Mouse (Mus musculus) MEL (cell line): ENCODE results near the gene Sass6.

Experiments used
- BHLHE40 ChIP-seq: IDR thresholded peaks from 2 replicates; pipeline ENCODE4 v1.6.1; 2012; ENCODE audit warnings: low read depth, mild to moderate bottlenecking, inconsistent platforms, low read length, improper control_type of control experiment, borderline replicate concordance
- CHD2 ChIP-seq: IDR thresholded peaks from 2 replicates; pipeline ENCODE4 v1.6.1; 2011; ENCODE audit warnings: low read length, improper control_type of control experiment
- CTCF ChIP-seq, 3 experiments: IDR thresholded peaks in 2 of 3; conservative IDR thresholded peaks in 1 of 3; 2 replicates each; pipeline ENCODE4 v1.5.1; 2011 to 2012; ENCODE audit warnings: low read length in 3 of 3, low read depth in 2 of 3, mild to moderate bottlenecking in 2 of 3, improper control_type of control experiment in 1 of 3, inconsistent platforms in 1 of 3, mixed read lengths in 1 of 3, moderate library complexity in 1 of 3; ENCODE audit not compliant: control insufficient read depth in 1 of 3, insufficient read depth in 1 of 3, poor library complexity in 1 of 3, severe bottlenecking in 1 of 3
- EP300 ChIP-seq, 2 experiments: IDR thresholded peaks; 2 replicates each; pipeline ENCODE4 v1.6.1; 2011; ENCODE audit warnings: improper control_type of control experiment in 2 of 2, low read length in 2 of 2, low read depth in 1 of 2, mild to moderate bottlenecking in 1 of 2
- ETS1 ChIP-seq: IDR thresholded peaks from 2 replicates; pipeline ENCODE4 v1.6.1; 2012; ENCODE audit warnings: low read depth, mild to moderate bottlenecking, inconsistent platforms, low read length, improper control_type of control experiment, moderate library complexity
- MAX ChIP-seq: IDR thresholded peaks from 2 replicates; pipeline ENCODE4 v1.6.1; 2011; ENCODE audit warnings: low read length, improper control_type of control experiment
- NELFE ChIP-seq: IDR thresholded peaks from 2 replicates; pipeline ENCODE4 v1.6.1; 2011; ENCODE audit warnings: low read depth, low read length, improper control_type of control experiment
- POLR2A ChIP-seq, 2 experiments: IDR thresholded peaks; 2 replicates each; pipeline ENCODE4 v1.6.1; 2011 to 2012; ENCODE audit warnings: low read length in 2 of 2, mild to moderate bottlenecking in 2 of 2, control low read depth in 1 of 2, improper control_type of control experiment in 1 of 2, low read depth in 1 of 2, moderate library complexity in 1 of 2; ENCODE audit not compliant: control insufficient read depth in 1 of 2, insufficient read depth in 1 of 2, poor library complexity in 1 of 2
- SIN3A ChIP-seq: IDR thresholded peaks from 2 replicates; pipeline ENCODE4 v1.6.1; 2012; ENCODE audit warnings: low read length, improper control_type of control experiment, inconsistent platforms
- TAL1 ChIP-seq: IDR thresholded peaks from 2 replicates; pipeline ENCODE4 v1.6.1; 2012; ENCODE audit warnings: mild to moderate bottlenecking, inconsistent platforms, low read length, moderate library complexity, mixed read lengths

- TF ChIP-seq CTCF (IDR thresholded peaks at IDR 0.05 in 2 of 3, conservative IDR thresholded peaks at IDR 0.05 in 1 of 3; ENCODE audit: control insufficient read depth in 1 of 3, insufficient read depth in 1 of 3, low read depth in 2 of 3, low read length in 3 of 3, poor library complexity in 1 of 3, severe bottlenecking in 1 of 3), result no peak
- no peak for TF ChIP-seq POLR2A (IDR thresholded peaks at IDR 0.05; ENCODE audit: control insufficient read depth in 1 of 2, insufficient read depth in 1 of 2, low read depth in 1 of 2, low read length in 2 of 2, poor library complexity in 1 of 2)
- no peak for TF ChIP-seq ETS1
- no peak for TF ChIP-seq EP300 (IDR thresholded peaks at IDR 0.05; ENCODE audit: low read depth in 1 of 2, low read length in 2 of 2)
- no peak for TF ChIP-seq TAL1
- TF ChIP-seq BHLHE40, result no peak
- TF ChIP-seq MAX, result no peak
- TF ChIP-seq CHD2, result no peak
- TF ChIP-seq NELFE, result no peak
- TF ChIP-seq SIN3A, result no peak
Observed at GRCm38 (mm10) chr3:116648805-116649204, 54.0 kb downstream of the Sass6 start.
